Mouse (Mus musculus) NIH3T3 (cell line): ENCODE results near the gene Gpx4.
"Not testable (repeated sequence)": the region's sequence is repeated elsewhere in the genome, so short reads cannot be mapped to it uniquely, and the experiment has no call there.

ENCODE experiments used
- DNase-seq: peaks from one replicate; pipeline ENCODE4 v3.0.0-alpha.2; 2012; ENCODE audit warnings: low read depth

Gene Gpx4

GRCm38 (mm10) chr10:80023758-80024157 is 23.2 kb upstream of the Gpx4 start:
- no peak for DNase-seq

GRCm38 (mm10) chr10:80024229-80025043 is 22.5 kb upstream of the Gpx4 start:
- DNase-seq = no peak

- DNase-seq = no peak
Observed at GRCm38 (mm10) chr10:80025044-80025347, 22.0 kb upstream of the Gpx4 start.

GRCm38 (mm10) chr10:80025463-80025862 is 21.5 kb upstream of the Gpx4 start:
- DNase-seq = no peak

DNA sequence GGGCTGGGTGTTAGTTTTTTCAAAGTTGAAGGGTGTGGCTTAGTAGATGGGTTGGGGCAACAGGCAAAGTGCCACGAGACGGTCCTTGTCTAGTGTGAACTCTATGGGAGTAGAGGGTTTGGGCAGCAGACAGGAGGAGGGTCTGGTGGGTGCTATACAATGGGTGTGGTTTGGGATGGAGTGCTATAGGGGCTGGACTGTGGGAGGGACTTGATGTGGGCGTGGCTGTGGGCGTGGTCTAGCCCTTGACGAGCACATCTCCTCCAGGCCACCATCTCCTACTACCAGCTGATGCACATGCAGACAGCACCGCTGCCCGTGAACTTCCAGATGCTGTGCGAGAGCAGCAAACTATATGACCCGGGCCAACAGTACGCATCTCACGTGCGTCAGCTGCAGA is 21.1 kb upstream of the Gpx4 start:
- peak; percentile 43 for DNase-seq

GRCm38 (mm10) chr10:80027681-80028520 is 19.1 kb upstream of the Gpx4 start:
- DNase-seq = peak; percentile 36

DNA sequence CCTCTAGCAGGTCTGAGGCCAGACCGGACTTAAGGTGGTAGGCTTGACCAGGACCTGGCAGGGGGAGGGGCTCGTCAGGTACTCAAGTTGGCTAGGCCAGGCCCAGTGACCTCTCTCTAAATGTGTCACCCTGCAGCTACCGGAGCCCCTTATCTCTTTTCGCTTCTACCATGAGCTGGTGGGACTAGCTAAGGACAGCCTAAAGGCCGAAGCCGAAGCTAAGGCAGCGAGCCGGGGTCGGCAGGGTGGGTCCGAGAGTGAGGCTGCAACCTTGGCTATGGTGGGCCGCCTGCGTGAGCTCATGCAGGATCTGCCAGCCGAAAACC is 18.5 kb upstream of the Gpx4 start:
- DNase-seq = no peak

- no peak for DNase-seq
Observed at GRCm38 (mm10) chr10:80030191-80030590, 16.8 kb upstream of the Gpx4 start.

DNA sequence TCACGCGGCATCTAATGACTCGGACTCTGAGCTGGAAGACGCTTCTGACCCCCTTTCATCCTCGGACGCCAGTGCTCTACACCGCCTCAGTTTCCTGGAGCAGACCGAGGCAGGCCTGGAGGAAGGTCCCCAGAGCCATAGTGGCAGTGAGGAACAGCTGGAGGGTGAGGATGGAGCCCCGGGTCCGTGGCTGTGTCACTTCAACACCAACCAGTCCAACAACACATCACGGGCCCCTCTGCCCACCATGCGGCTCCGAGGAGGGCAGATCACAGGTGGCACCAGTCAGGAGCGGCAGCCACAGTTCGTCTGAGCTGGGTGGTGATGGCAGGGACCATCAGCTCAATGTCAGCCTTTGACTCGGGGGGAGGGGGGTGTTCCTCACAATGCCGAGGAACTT is 16.2 kb upstream of the Gpx4 start:
- no peak for DNase-seq

- peak; percentile 87 for DNase-seq
Observed at GRCm38 (mm10) chr10:80032799-80033480, 14.0 kb upstream of the Gpx4 start.

DNA sequence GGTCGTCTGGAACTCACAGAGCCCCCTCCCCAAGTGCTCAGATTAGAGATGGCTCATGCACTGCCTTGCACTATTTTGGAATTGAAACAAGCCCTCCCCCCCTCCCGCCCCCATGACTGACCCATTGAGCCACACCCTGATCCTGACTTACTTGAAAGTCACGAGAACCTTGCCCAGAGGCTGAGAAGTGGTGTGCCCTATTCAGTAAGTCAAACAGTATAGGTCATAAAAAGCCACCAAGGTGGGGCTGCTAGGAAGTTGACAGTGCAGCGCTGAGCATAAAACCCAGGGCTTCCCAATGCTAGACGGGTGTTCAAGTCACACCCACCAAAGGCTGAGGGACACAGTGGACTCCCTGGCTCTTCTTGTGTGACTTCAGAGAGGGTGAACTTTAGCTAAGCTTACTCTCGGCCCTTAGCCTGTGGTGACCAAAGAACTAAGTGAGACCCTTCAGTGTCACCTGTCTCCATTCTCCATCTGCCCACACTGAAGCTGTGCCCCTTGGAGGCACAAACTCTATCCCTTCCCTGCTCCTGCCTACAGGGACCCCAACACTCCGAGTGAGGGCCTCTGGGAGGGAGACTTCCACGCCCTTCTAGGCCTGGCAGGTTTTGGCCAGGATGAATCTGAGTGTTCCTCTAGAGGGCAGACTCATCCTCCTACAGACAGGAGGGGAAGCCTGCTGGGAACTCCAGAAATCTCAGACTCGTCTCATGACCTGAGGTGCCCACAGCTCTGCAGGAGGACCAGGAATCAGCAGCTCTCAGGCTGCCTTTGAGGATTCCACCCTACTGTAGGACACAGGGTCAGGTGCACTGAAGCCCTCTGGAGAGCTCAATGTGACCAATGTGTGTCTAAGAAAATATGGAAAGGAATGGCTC is 13.2 kb upstream of the Gpx4 start:
- peak; percentile 84 for DNase-seq

- DNase-seq = no peak
Observed at GRCm38 (mm10) chr10:80035148-80035547, 11.8 kb upstream of the Gpx4 start.

DNA sequence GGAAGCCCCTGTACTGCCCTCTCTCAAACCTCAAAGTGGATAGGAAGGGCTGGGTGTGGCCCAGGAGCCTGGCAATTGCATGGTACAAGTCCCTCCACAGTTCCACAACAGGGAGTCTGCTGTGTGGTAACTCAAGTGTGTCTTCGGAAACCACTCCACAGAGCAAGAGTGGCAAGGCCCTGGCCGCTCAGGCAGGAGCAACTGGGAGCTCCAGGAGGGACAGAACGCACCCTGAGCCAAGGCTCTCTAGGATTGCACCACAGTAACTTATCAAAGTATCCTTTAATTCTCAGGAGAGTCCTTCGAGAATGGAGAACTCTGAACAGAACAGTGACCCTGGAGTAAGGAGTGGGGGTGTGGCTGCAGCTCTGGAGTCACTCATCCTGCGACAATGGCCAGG is 11.3 kb upstream of the Gpx4 start:
- no peak for DNase-seq

- DNase-seq = no peak
Observed at GRCm38 (mm10) chr10:80036832-80037231, 10.1 kb upstream of the Gpx4 start.

GRCm38 (mm10) chr10:80039559-80039979 is 7.4 kb upstream of the Gpx4 start, which contains the start of gene Polr2e:
Gene Polr2e (minus strand): TSS chr10:80039795.
- DNase-seq = peak; percentile 100

DNA sequence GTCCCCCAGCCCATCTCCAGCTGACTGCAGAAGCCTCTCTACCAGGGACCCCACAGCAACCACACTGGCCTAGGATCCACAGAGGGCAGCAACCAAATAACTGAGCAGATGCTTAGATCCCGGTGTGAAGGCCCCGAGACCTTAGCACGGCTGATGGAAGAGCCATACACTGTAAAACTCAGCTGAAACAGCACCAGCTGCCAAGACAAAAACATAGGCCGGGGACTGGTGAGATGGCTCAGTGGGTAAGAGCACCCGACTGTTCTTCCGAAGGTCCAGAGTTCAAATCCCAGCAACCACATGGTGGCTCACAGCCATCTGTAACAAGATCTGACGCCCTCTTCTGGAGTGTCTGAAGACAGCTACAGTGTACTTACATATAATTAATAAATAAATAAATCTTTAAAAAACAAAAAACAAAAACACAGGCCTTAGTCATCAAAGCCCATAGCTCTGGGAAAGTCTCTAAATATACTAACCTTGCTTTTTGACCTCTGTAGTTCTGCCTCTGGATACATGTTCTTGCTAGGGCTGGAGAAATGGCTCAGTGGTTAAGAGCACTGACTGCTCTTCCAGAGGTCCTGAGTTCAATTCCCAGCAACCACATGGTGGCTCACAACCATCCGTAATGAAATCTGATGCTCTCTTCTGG is 5.4 kb upstream of the Gpx4 start:
- not testable (repeated sequence) for DNase-seq

DNA sequence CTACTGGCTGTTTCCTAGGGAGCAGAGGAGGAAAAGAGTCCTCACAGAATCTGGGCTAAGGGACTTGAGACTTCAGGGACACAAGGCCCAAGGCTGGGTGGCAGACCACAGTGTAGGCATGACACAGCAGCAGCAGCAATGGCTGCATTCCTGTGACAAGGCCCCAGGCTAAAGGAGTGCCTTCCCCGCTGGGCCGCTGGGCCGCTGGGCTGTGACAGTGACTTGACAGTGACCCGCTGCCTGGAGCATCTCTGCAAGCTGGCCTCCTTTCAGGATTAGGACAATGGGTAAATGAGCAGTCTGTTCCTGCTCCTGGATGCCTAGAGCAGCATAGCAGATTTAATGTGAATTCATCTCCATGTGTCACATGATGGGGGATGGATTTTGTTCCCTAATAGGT is 2.9 kb upstream of the Gpx4 start:
- no peak for DNase-seq

DNA sequence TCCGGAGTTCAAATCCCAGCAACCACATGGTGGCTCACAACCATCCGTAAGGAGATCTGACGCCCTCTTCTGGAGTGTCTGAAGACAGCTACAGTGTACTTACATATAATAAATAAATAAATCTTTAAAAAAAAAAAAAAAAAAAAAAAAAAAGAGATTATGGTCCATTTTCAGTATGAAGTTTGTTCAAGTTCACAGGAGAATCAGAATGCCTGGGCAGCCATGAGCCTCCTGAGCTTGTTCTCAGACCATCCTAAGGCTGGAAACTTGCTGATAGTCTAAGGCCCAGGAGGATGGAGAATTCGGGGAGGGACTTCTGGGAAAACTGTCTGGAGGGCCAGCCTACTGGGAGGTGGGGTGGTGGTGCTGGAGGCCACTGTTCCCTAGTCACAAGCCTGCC is 1.6 kb upstream of the Gpx4 start:
- DNase-seq = peak; percentile 32

GRCm38 (mm10) chr10:80045766-80046165 is 1.2 kb upstream of the Gpx4 start:
- DNase-seq = no peak

- DNase-seq = no peak
Observed at GRCm38 (mm10) chr10:80048396-80048795, 1.4 kb downstream of the Gpx4 start.

- no peak for DNase-seq
Observed at GRCm38 (mm10) chr10:80048834-80049233, 1.9 kb downstream of the Gpx4 start.
